Mouse (Mus musculus) testis, adult 2 months (tissue): Measurements from ENCODE around the gene Crat. TPM values are rescaled to one million over a fixed set of nuclear protein-coding genes. Genes with fewer than 3 reads are reported as not detected.

ENCODE experiments used
- H3K27ac ChIP-seq: fragments of 200-500 bp; 2 replicates; pipeline ENCODE4 v1.5.1; 2012; ENCODE audit warnings: low read depth, low read length; ENCODE audit not compliant: control insufficient read depth, insufficient read depth
- H3K27me3 ChIP-seq: fragments of 200-500 bp; 2 replicates; pipeline ENCODE4 v1.6.1; 2012; ENCODE audit warnings: mild to moderate bottlenecking, low read length, moderate library complexity; ENCODE audit not compliant: control insufficient read depth, insufficient read depth
- H3K36me3 ChIP-seq: fragments of 200-500 bp; 2 replicates; pipeline ENCODE4 v1.6.1; 2012; ENCODE audit warnings: mild to moderate bottlenecking, low read length; ENCODE audit not compliant: control insufficient read depth, insufficient read depth
- H3K4me1 ChIP-seq: fragments of 200-500 bp; 2 replicates; pipeline ENCODE4 v1.6.1; 2012; ENCODE audit warnings: low read length; ENCODE audit not compliant: control insufficient read depth, insufficient read depth
- H3K4me3 ChIP-seq: fragments of 200-500 bp; 2 replicates; pipeline ENCODE4 v1.5.1; 2012; ENCODE audit warnings: low read depth, mild to moderate bottlenecking, low read length, moderate library complexity, mixed read lengths; ENCODE audit not compliant: control insufficient read depth
- CTCF ChIP-seq: fragments of 200-500 bp; IDR thresholded peaks from 2 replicates; pipeline ENCODE4 v1.5.1; 2012; ENCODE audit warnings: low read depth, mild to moderate bottlenecking, inconsistent platforms, low read length, moderate library complexity; ENCODE audit not compliant: control insufficient read depth, insufficient read depth, insufficient replicate concordance
- POLR2A ChIP-seq: fragments of 200-500 bp; IDR thresholded peaks from 2 replicates; pipeline ENCODE4 v1.6.1; 2012; ENCODE audit warnings: low read depth, mild to moderate bottlenecking, inconsistent platforms, low read length, moderate library complexity; ENCODE audit not compliant: control insufficient read depth
- polyA plus RNA-seq: library from polyadenylated mRNA; depleted of rRNA; stranded (reverse); fragments of >200 nt; gene quantifications from 2 replicates; pipeline ENCODE4 v1.2.3, GENCODE M21; 2012; rRNA removed

Gene Crat
- 591 and 623 TPM in 2 replicates for polyA plus RNA-seq

GRCm38 (mm10) chr2:30415157-30415935 is at the start of gene Crat:
TSS of gene Crat (minus strand) at chr2:30415813.
- H3K4me3 ChIP-seq: peak within 1 kb of the TSS; percentile 96
- H3K36me3 ChIP-seq: peaks cover 2% of the 10 kb centered on the region
- H3K4me1 ChIP-seq: peaks cover 22% of the 10 kb centered on the region
- no peaks in the 10 kb centered on the region for H3K27me3 ChIP-seq
- TF ChIP-seq POLR2A (no peak; the same call in none of the 2 replicates), CTCF (no peak)
- H3K27ac ChIP-seq: peak within 1 kb of the TSS; percentile 99

DNA sequence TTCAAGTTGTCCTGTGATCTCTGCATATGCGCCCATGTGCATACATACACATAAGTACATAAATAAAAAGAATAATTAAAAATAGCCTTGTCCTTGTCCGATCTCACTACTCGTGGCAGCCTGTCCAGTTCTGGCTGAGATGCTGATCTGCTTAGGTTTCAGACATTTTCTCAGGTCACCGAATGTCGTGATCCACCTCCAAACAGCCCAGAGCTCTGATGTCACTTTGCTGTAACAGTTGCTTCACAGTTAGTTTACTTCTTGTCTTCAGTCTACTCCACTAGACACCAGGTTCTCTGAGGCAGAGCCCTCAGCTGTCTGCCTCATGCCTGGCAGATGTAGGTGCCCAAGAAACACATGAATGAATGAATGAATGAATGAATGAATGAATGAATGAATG is 48.8 kb upstream of the Crat start:
- Histone ChIP-seq H3K4me1 (no peaks in the 10 kb centered on the region; the same call in 1 of the 2 replicates), H3K4me3 (no peak overlapping the region), H3K27me3 (no peaks in the 10 kb centered on the region), H3K36me3 (no peaks in the 10 kb centered on the region), H3K27ac (no peak overlapping the region)
- TF ChIP-seq POLR2A (no peak), CTCF (no peak)

GRCm38 (mm10) chr2:30463904-30464330 is 48.3 kb upstream of the Crat start:
- H3K36me3 ChIP-seq: no peaks in the 10 kb centered on the region
- H3K4me3 ChIP-seq: no peak overlapping the region
- H3K27ac ChIP-seq: no peak overlapping the region

GRCm38 (mm10) chr2:30463341-30463761 is 47.7 kb upstream of the Crat start:
- Histone ChIP-seq H3K36me3 (no peaks in the 10 kb centered on the region), H3K4me3 (no peak overlapping the region), H3K27me3 (no peaks in the 10 kb centered on the region), H3K4me1 (no peaks in the 10 kb centered on the region), H3K27ac (no peak overlapping the region)
- TF ChIP-seq POLR2A: no peak
- no peak for TF ChIP-seq CTCF

More at GRCm38 (mm10) chr2:30463904-30464330, 48.3 kb upstream of the Crat start:
- no peaks in the 10 kb centered on the region for H3K4me1 ChIP-seq
- TF ChIP-seq CTCF (no peak), POLR2A (no peak)
- no peaks in the 10 kb centered on the region for H3K27me3 ChIP-seq

DNA sequence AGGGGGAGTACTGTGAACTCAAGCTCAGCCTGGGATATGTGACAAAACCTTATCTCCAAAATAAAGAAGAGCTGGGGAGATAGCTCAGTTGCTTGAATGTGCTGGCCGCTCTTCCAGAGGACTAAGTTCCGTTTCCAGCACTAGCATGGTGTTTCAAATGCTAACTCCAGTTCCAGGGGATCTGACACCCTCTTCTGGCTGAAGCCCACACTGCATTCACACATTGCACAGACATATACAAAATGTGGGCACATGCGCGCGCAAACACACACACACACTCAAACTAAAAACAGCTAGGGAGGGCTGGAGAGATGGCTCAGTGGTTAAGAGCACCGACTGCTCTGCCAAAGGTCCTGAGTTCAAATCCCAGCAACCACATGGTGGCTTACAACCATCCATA is 43.6 kb upstream of the Crat start:
- no peak overlapping the region for H3K4me3 ChIP-seq
- H3K27me3 ChIP-seq: no peaks in the 10 kb centered on the region
- no peaks in the 10 kb centered on the region for H3K36me3 ChIP-seq
- no peak overlapping the region for H3K27ac ChIP-seq
- no peaks in the 10 kb centered on the region for H3K4me1 ChIP-seq
- no peak for TF ChIP-seq POLR2A
- no peak for TF ChIP-seq CTCF

- TF ChIP-seq POLR2A: no peak
- no peak for TF ChIP-seq CTCF
- Histone ChIP-seq H3K27me3 (no peaks in the 10 kb centered on the region), H3K36me3 (no peaks in the 10 kb centered on the region), H3K4me3 (no peak overlapping the region), H3K27ac (no peak overlapping the region; the same call in 1 of the 2 replicates), H3K4me1 (no peaks in the 10 kb centered on the region)
Observed at GRCm38 (mm10) chr2:30458349-30458748, 42.7 kb upstream of the Crat start.

GRCm38 (mm10) chr2:30456104-30456980 is 40.7 kb upstream of the Crat start:
- Histone ChIP-seq H3K27ac (no peak overlapping the region), H3K27me3 (no peaks in the 10 kb centered on the region), H3K4me1 (no peaks in the 10 kb centered on the region), H3K4me3 (no peak overlapping the region), H3K36me3 (no peaks in the 10 kb centered on the region)
- no peak for TF ChIP-seq CTCF
- no peak for TF ChIP-seq POLR2A
